Mouse (Mus musculus): Measurements from ENCODE around the gene Grb10. TPM values are rescaled to one million over a fixed set of nuclear protein-coding genes. Genes with fewer than 3 reads are reported as not detected.

The Grb10 gene
- polyA plus RNA-seq, 1 experiment = 5.3 TPM

DNA sequence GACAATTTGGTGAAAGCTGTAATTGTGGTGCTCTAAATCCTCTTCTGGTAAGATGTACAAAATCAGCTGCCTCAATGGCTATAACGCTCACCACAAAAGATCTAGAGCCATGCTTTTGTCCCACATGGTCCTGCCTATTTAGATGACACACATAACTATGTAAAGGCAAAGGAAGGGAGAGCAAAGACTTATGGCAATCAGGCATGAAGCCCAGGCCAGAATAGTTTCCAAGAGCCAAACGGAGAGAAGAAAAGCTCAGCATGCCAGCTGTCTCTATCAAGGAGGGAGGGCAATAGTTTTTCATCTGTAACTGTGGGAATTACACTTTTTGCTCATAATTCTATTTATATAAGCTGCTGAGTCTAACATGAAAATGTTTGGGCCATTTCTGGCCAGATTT lies 45.3 kb downstream of the Grb10 start:
- 82% methylated on average over 2 of the region's 2 CpGs for WGBS
- TF ChIP-seq CTCF (IDR thresholded peaks at IDR 0.05; ENCODE audit: extremely low read depth, insufficient read depth, insufficient read length, insufficient replicate concordance) (no peak), POLR2A (IDR thresholded peaks at IDR 0.05; ENCODE audit: low read depth, low read length) (no peak)
- H3K27ac ChIP-seq (ENCODE audit: insufficient read depth, low read length) = no peak overlapping the region

GRCm38 (mm10) chr11:11989850-11990249 lies 48.6 kb downstream of the Grb10 start:
- Histone ChIP-seq H3K4me1 (ENCODE audit: control insufficient read depth, insufficient read depth, insufficient read length) (no peaks in the 10 kb centered on the region), H3K36me3 (ENCODE audit: control insufficient read depth, insufficient read depth, low read length) (no peaks in the 10 kb centered on the region), H3K27ac (ENCODE audit: insufficient read depth, low read length) (no peak overlapping the region), H3K4me3 (ENCODE audit: extremely low read depth, insufficient read depth, insufficient read length) (no peak overlapping the region), H3K27me3 (ENCODE audit: control insufficient read depth, insufficient read depth, low read length) (no peaks in the 10 kb centered on the region)
- TF ChIP-seq CTCF (IDR thresholded peaks at IDR 0.05; ENCODE audit: extremely low read depth, insufficient read depth, insufficient read length, insufficient replicate concordance) (no peak), POLR2A (IDR thresholded peaks at IDR 0.05; ENCODE audit: low read depth, low read length) (no peak)
- DNase-seq (ENCODE audit: low read depth in 1 of 2, low spot score in 2 of 2) = no peak
- 83% methylated on average over 4 of the region's 4 CpGs for WGBS

More for the DNA sequence above, 45.3 kb downstream of the Grb10 start:
- Histone ChIP-seq H3K4me3 (ENCODE audit: extremely low read depth, insufficient read depth, insufficient read length) (no peak overlapping the region), H3K4me1 (ENCODE audit: control insufficient read depth, insufficient read depth, insufficient read length) (no peaks in the 10 kb centered on the region), H3K27me3 (ENCODE audit: control insufficient read depth, insufficient read depth, low read length) (no peaks in the 10 kb centered on the region), H3K36me3 (ENCODE audit: control insufficient read depth, insufficient read depth, low read length) (no peaks in the 10 kb centered on the region)
- no peak for DNase-seq (ENCODE audit: low read depth in 1 of 2, low spot score in 2 of 2)

DNA sequence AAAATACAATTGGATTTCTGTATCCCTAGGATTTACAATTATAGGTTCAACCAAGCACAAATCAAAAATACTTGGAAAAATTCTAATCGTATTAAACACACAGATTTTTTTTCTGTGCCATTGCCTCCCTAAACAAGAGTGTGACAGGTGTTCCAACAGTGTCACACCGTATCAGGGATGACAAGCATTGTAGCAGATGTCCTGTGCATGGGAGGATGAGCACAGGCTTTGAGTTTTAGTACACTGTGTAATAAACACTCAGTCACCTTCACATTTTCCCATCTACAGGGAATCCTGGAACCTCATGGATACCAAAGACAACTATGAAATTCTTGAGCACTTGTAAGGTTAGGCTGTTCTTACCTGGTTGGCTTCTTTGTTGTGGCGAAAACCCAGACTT lies 51.2 kb downstream of the Grb10 start:
- Histone ChIP-seq H3K4me1 (ENCODE audit: control insufficient read depth, insufficient read depth, insufficient read length) (no peaks in the 10 kb centered on the region), H3K27ac (ENCODE audit: insufficient read depth, low read length) (no peak overlapping the region), H3K27me3 (ENCODE audit: control insufficient read depth, insufficient read depth, low read length) (no peaks in the 10 kb centered on the region), H3K36me3 (ENCODE audit: control insufficient read depth, insufficient read depth, low read length) (no peaks in the 10 kb centered on the region), H3K4me3 (ENCODE audit: extremely low read depth, insufficient read depth, insufficient read length) (no peak overlapping the region)
- WGBS = 88% methylated on average over 3 of the region's 3 CpGs
- no peak for DNase-seq (ENCODE audit: low read depth in 1 of 2, low spot score in 2 of 2)
- TF ChIP-seq CTCF (IDR thresholded peaks at IDR 0.05; ENCODE audit: extremely low read depth, insufficient read depth, insufficient read length, insufficient replicate concordance) (no peak), POLR2A (IDR thresholded peaks at IDR 0.05; ENCODE audit: low read depth, low read length) (no peak)

GRCm38 (mm10) chr11:11978611-11979197 lies 59.8 kb downstream of the Grb10 start:
- no peak for DNase-seq (ENCODE audit: low read depth in 1 of 2, low spot score in 2 of 2)
- no peaks in the 10 kb centered on the region for H3K36me3 ChIP-seq (ENCODE audit: control insufficient read depth, insufficient read depth, low read length)
- H3K4me1 ChIP-seq (ENCODE audit: control insufficient read depth, insufficient read depth, insufficient read length) = no peaks in the 10 kb centered on the region
- no peak for TF ChIP-seq CTCF (IDR thresholded peaks at IDR 0.05; ENCODE audit: extremely low read depth, insufficient read depth, insufficient read length, insufficient replicate concordance)
- TF ChIP-seq POLR2A (IDR thresholded peaks at IDR 0.05; ENCODE audit: low read depth, low read length) = no peak
- H3K27ac ChIP-seq (ENCODE audit: insufficient read depth, low read length) = no peak overlapping the region
- no peaks in the 10 kb centered on the region for H3K27me3 ChIP-seq (ENCODE audit: control insufficient read depth, insufficient read depth, low read length)
- H3K4me3 ChIP-seq (ENCODE audit: extremely low read depth, insufficient read depth, insufficient read length) = no peak overlapping the region
- 82% methylated on average over 5 of the region's 5 CpGs for WGBS

- WGBS = 10% methylated on average over 10 of the region's 10 CpGs
Observed at GRCm38 (mm10) chr11:11974591-11975255, 63.8 kb downstream of the Grb10 start.

GRCm38 (mm10) chr11:11973366-11974014 lies 65.0 kb downstream of the Grb10 start:
- Histone ChIP-seq H3K4me3 (ENCODE audit: extremely low read depth, insufficient read depth, insufficient read length) (no peak overlapping the region), H3K27me3 (ENCODE audit: control insufficient read depth, insufficient read depth, low read length) (no peaks in the 10 kb centered on the region), H3K36me3 (ENCODE audit: control insufficient read depth, insufficient read depth, low read length) (no peaks in the 10 kb centered on the region), H3K4me1 (ENCODE audit: control insufficient read depth, insufficient read depth, insufficient read length) (no peaks in the 10 kb centered on the region), H3K27ac (ENCODE audit: insufficient read depth, low read length) (no peak overlapping the region)
- peak; percentile 18 to 48 for DNase-seq (ENCODE audit: low read depth in 1 of 2, low spot score in 2 of 2)
- 26% methylated on average over 8 of the region's 8 CpGs for WGBS
- TF ChIP-seq CTCF (IDR thresholded peaks at IDR 0.05; ENCODE audit: extremely low read depth, insufficient read depth, insufficient read length, insufficient replicate concordance) (peak; percentile 77; the same call in 1 of the 2 replicates), POLR2A (IDR thresholded peaks at IDR 0.05; ENCODE audit: low read depth, low read length) (no peak)

More at GRCm38 (mm10) chr11:11974591-11975255, 63.8 kb downstream of the Grb10 start:
- H3K4me3 ChIP-seq (ENCODE audit: extremely low read depth, insufficient read depth, insufficient read length) = no peak overlapping the region
- TF ChIP-seq CTCF (IDR thresholded peaks at IDR 0.05; ENCODE audit: extremely low read depth, insufficient read depth, insufficient read length, insufficient replicate concordance) (peak; percentile 51; the same call in 1 of the 2 replicates), POLR2A (IDR thresholded peaks at IDR 0.05; ENCODE audit: low read depth, low read length) (no peak)
- no peaks in the 10 kb centered on the region for H3K27me3 ChIP-seq (ENCODE audit: control insufficient read depth, insufficient read depth, low read length)
- H3K27ac ChIP-seq (ENCODE audit: insufficient read depth, low read length) = no peak overlapping the region
- no peaks in the 10 kb centered on the region for H3K4me1 ChIP-seq (ENCODE audit: control insufficient read depth, insufficient read depth, insufficient read length)
- H3K36me3 ChIP-seq (ENCODE audit: control insufficient read depth, insufficient read depth, low read length) = no peaks in the 10 kb centered on the region
- peak in 1 of 2 experiments; percentile 48 for DNase-seq (ENCODE audit: low read depth in 1 of 2, low spot score in 2 of 2)
